Mouse (Mus musculus) olfactory bulb, adult 2 months (tissue): ENCODE data around the gene Ppp1r13b. TPM values are rescaled to one million over a fixed set of nuclear protein-coding genes. Genes with fewer than 3 reads are reported as not detected.

Experiments
- H3K27ac ChIP-seq: fragments of 200-500 bp; 2 replicates; pipeline ENCODE4 v1.5.1; 2012; ENCODE audit warnings: low read depth, low read length; ENCODE audit not compliant: insufficient read depth
- H3K4me1 ChIP-seq: fragments of 200-500 bp; 2 replicates; pipeline ENCODE4 v1.6.1; 2012; ENCODE audit warnings: low read length; ENCODE audit not compliant: control insufficient read depth, insufficient read depth
- H3K4me3 ChIP-seq: fragments of 200-500 bp; 2 replicates; pipeline ENCODE4 v1.5.1; 2012; ENCODE audit warnings: mild to moderate bottlenecking, low read depth, low read length, moderate library complexity; ENCODE audit not compliant: insufficient read depth
- CTCF ChIP-seq: fragments of 200-500 bp; IDR thresholded peaks from 2 replicates; pipeline ENCODE4 v1.5.1; 2012; ENCODE audit warnings: low read depth, mild to moderate bottlenecking, low read length, moderate library complexity; ENCODE audit not compliant: insufficient read depth
- POLR2A ChIP-seq: fragments of 200-500 bp; IDR thresholded peaks from 2 replicates; pipeline ENCODE4 v1.6.1; 2012; ENCODE audit warnings: mild to moderate bottlenecking, low read depth, low read length, moderate library complexity; ENCODE audit not compliant: insufficient read depth
- WGBS: fragments of 180-500 bp; shearing (Covaris S2); methylation state at CpG from one replicate; pipeline ENCODE4 v1.1.7; 2018; 5-methylcytosine and 5-hydroxymethylcytosine counted together
- polyA plus RNA-seq: library from polyadenylated mRNA; stranded (reverse); fragments of >200 nt; gene quantifications from 2 replicates; pipeline ENCODE4 v1.2.4, GENCODE M21; 2012; ENCODE audit warnings: low replicate concordance; ENCODE audit not compliant: missing spikeins, insufficient read depth, insufficient read length

Gene Ppp1r13b
- polyA plus RNA-seq, 1 experiment = not detected

- H3K4me1 ChIP-seq = peaks cover 10% of the 10 kb centered on the region
- TF ChIP-seq CTCF (no peak), POLR2A (no peak)
- no peak overlapping the region for H3K4me3 ChIP-seq
- WGBS = 71% methylated on average over 11 of the region's 11 CpGs
- peak overlapping the region; percentile 24; the same call in 1 of the 2 replicates for H3K27ac ChIP-seq
These were observed 1.2 kb upstream of the Ppp1r13b start for GRCm38 (mm10) chr12:111908997-111909550.

- Histone ChIP-seq H3K4me3 (peak overlapping the region; percentile 100), H3K27ac (peak overlapping the region; percentile 78), H3K4me1 (peaks cover 12% of the 10 kb centered on the region)
- TF ChIP-seq CTCF (no peak), POLR2A (no peak)
- WGBS = under 1% methylated on average over 61 of the region's 63 CpGs
These were observed 454 bp downstream of the Ppp1r13b start for GRCm38 (mm10) chr12:111907421-111907891.

GRCm38 (mm10) chr12:111906309-111906875 lies 1.5 kb downstream of the Ppp1r13b start:
- no peak overlapping the region for H3K4me3 ChIP-seq
- H3K27ac ChIP-seq = peak overlapping the region; percentile 26; the same call in 1 of the 2 replicates
- TF ChIP-seq CTCF (no peak), POLR2A (no peak)
- H3K4me1 ChIP-seq = peaks cover 16% of the 10 kb centered on the region
- 29% methylated on average over 5 of the region's 5 CpGs for WGBS

GRCm38 (mm10) chr12:111902488-111902887 lies 5.4 kb downstream of the Ppp1r13b start:
- H3K4me1 ChIP-seq = peaks cover 18% of the 10 kb centered on the region
- TF ChIP-seq CTCF = no peak
- no peak for TF ChIP-seq POLR2A
- no peak overlapping the region for H3K27ac ChIP-seq
- 77% methylated on average over 7 of the region's 7 CpGs for WGBS
- no peak overlapping the region for H3K4me3 ChIP-seq

GRCm38 (mm10) chr12:111901105-111901875 lies 6.6 kb downstream of the Ppp1r13b start:
- WGBS = 19% methylated on average over 12 of the region's 12 CpGs
- H3K4me3 ChIP-seq = no peak overlapping the region
- H3K27ac ChIP-seq = peak overlapping the region; percentile 70
- TF ChIP-seq CTCF (no peak), POLR2A (no peak)
- peaks cover 24% of the 10 kb centered on the region for H3K4me1 ChIP-seq

- TF ChIP-seq POLR2A = no peak
- peaks cover 27% of the 10 kb centered on the region for H3K4me1 ChIP-seq
- H3K27ac ChIP-seq = 0 out of 2 replicates have a peak overlapping the region, but pooled peaks have one; percentile 36
- WGBS = 74% methylated on average over 5 of the region's 5 CpGs
- H3K4me3 ChIP-seq = no peak overlapping the region
These were observed 8.3 kb downstream of the Ppp1r13b start for GRCm38 (mm10) chr12:111899646-111900045.

- 57% methylated on average over 9 of the region's 9 CpGs for WGBS
- Histone ChIP-seq H3K4me1 (peaks cover 30% of the 10 kb centered on the region), H3K4me3 (no peak overlapping the region), H3K27ac (no peak overlapping the region)
- no peak for TF ChIP-seq POLR2A
- no peak for TF ChIP-seq CTCF
These were observed 9.2 kb downstream of the Ppp1r13b start for GRCm38 (mm10) chr12:111898686-111899085.

GRCm38 (mm10) chr12:111896908-111897661 lies 10.8 kb downstream of the Ppp1r13b start:
- TF ChIP-seq POLR2A = no peak
- TF ChIP-seq CTCF = no peak
- WGBS = 54% methylated on average over 7 of the region's 7 CpGs
- H3K4me1 ChIP-seq = peaks cover 37% of the 10 kb centered on the region
- H3K27ac ChIP-seq = no peak overlapping the region
- H3K4me3 ChIP-seq = no peak overlapping the region

- no peak overlapping the region for H3K4me3 ChIP-seq
- WGBS = 64% methylated on average over 1 of the region's 1 CpGs
- TF ChIP-seq CTCF (no peak), POLR2A (no peak)
- no peak overlapping the region for H3K27ac ChIP-seq
- peaks cover 31% of the 10 kb centered on the region for H3K4me1 ChIP-seq
These were observed 13.8 kb downstream of the Ppp1r13b start for GRCm38 (mm10) chr12:111894082-111894481.
